Mouse (Mus musculus) heart, embryonic 16.5 days (tissue): ENCODE data around the gene Fthl17b. TPM values are rescaled to one million over a fixed set of nuclear protein-coding genes. Genes with fewer than 3 reads are reported as not detected.

Experiments
- polyA plus RNA-seq: library from polyadenylated mRNA; unstranded; fragments of >200 nt; fragmentation: Nextera tagmentation; extraction: Ambion mirVana; gene quantifications from 2 replicates; pipeline ENCODE4 v1.2.1, GENCODE M21; 2015

Fthl17b gene
- polyA plus RNA-seq, 1 experiment from 2014 or later, result not detected

Other genes with a start within 250 kb of the Fthl17b start
- not detected in 2 replicates for gene Ssx9, start 214.5 kb downstream of the Fthl17b start, polyA plus RNA-seq
- gene Ssxb5, start 159.3 kb downstream of the Fthl17b start, polyA plus RNA-seq, result not detected in 2 replicates
- gene Gm6592, start 119.0 kb downstream of the Fthl17b start, polyA plus RNA-seq, result not detected in 2 replicates
- not detected in 2 replicates for gene Gm5751, start 88.7 kb downstream of the Fthl17b start, polyA plus RNA-seq
- 1.0 and 1.4 TPM in 2 replicates for gene B630019K06Rik, start 70.6 kb downstream of the Fthl17b start, polyA plus RNA-seq
- gene Fthl17c, start 13.6 kb upstream of the Fthl17b start, polyA plus RNA-seq, result not detected in 2 replicates
- gene Fthl17d, start 23.8 kb upstream of the Fthl17b start, polyA plus RNA-seq, result not detected in 2 replicates
- not detected in 2 replicates for gene Fthl17e, start 70.5 kb upstream of the Fthl17b start, polyA plus RNA-seq
- gene Fthl17f, start 100.0 kb upstream of the Fthl17b start, polyA plus RNA-seq, result not detected in 2 replicates
- gene 4930402K13Rik, start 141.6 kb upstream of the Fthl17b start, polyA plus RNA-seq, result not detected in 2 replicates
- gene Lancl3, start 236.9 kb upstream of the Fthl17b start, polyA plus RNA-seq, result 2.8 and 3.4 TPM in 2 replicates